ENCODE assay signal across 9 mouse cellular contexts in genomic region chr14:58073936-58074335, GRCm38 (mm10). TPM values are rescaled to one million over a fixed set of nuclear protein-coding genes. Genes with fewer than 3 reads are reported as not detected.
A peak's percentile ranks its signal among the peaks of the same experiment; 100 is the strongest.
DNase-seq lines count a peak whose midpoint lies in the region; ATAC-seq and TF ChIP-seq lines count a peak whose summit lies in the region.
"Had no signal": no experiment of that assay in that cellular context is flagged by ENCODE, and none has a peak within 500 bp of the region (broad histone marks: within the 10 kb centered on the region; RNA-seq: fewer than 3 reads in every experiment).

No protein-coding gene starts in this region.

- no peak for TF ChIP-seq POLR2A in bone marrow macrophage, adult 2 months (IDR thresholded peaks at IDR 0.05; ENCODE audit: borderline replicate concordance, low read depth, low read length)

- H3K36me3 ChIP-seq in forebrain, postnatal 0 days (ENCODE audit: insufficient read depth): no peaks in the 10 kb centered on the region
- no peaks in the 10 kb centered on the region for H3K36me3 ChIP-seq in kidney, embryonic 14.5 days (ENCODE audit: control insufficient read depth, insufficient read depth, low read length)
- no peaks in the 10 kb centered on the region for H3K36me3 ChIP-seq in midbrain, embryonic 11.5 days (ENCODE audit: control insufficient read depth, insufficient read depth, low read length)

- peaks cover 39% of the 10 kb centered on the region for H3K27me3 ChIP-seq in forebrain, postnatal 0 days (ENCODE audit: insufficient read depth, low read length)
- peaks cover 59% of the 10 kb centered on the region for H3K27me3 ChIP-seq in kidney, embryonic 14.5 days (ENCODE audit: control insufficient read depth, insufficient read depth, low read length)
- H3K27me3 ChIP-seq in midbrain, embryonic 11.5 days (ENCODE audit: control insufficient read depth, insufficient read depth, low read length): peaks cover 80% of the 10 kb centered on the region

- H3K4me2 ChIP-seq in forebrain, postnatal 0 days (ENCODE audit: low read depth): peak overlapping the region; percentile 96
- H3K4me2 ChIP-seq in kidney, embryonic 14.5 days (replicated peaks; ENCODE audit: low read depth, low read length): peak overlapping the region; percentile 95
- peak overlapping the region; percentile 32 for H3K4me2 ChIP-seq in midbrain, embryonic 11.5 days

- peak in 1 of 2 experiments; percentile 10 for DNase-seq in layer of hippocampus, adult 2 months (ENCODE audit: low spot score in 2 of 2)
- no peak for DNase-seq in layer of hippocampus, adult 11-12 months (ENCODE audit: low spot score)
- DNase-seq in forebrain, postnatal 0 days: peak; percentile 17
- peak; percentile 95 for DNase-seq in midbrain, embryonic 11.5 days (ENCODE audit: low spot score, missing footprints)
- DNase-seq in gastrocnemius, postnatal 4 days (ENCODE audit: low spot score in 2 of 2): no peak

- ATAC-seq in forebrain, postnatal 0 days: no peak
- ATAC-seq in kidney, embryonic 14.5 days (ENCODE audit: low FRiP score, low TSS enrichment): no peak
- ATAC-seq in midbrain, embryonic 11.5 days (ENCODE audit: low FRiP score): no peak
- ATAC-seq in erythroid progenitor cell, adult 5-6 weeks (replicated peaks; ENCODE audit: low FRiP score, poor library complexity, severe bottlenecking): no peak

- 2% methylated on average over 20 of the region's 20 CpGs for WGBS in forebrain, postnatal 0 days
- WGBS in kidney, embryonic 14.5 days: 1% methylated on average over 20 of the region's 20 CpGs
- WGBS in midbrain, embryonic 11.5 days: under 1% methylated on average over 20 of the region's 20 CpGs

- no peak overlapping the region for H3K9ac ChIP-seq in forebrain, postnatal 0 days
- peak overlapping the region; percentile 63 for H3K9ac ChIP-seq in kidney, embryonic 14.5 days (ENCODE audit: low read depth, low read length)
- no peak overlapping the region for H3K9ac ChIP-seq in midbrain, embryonic 11.5 days (ENCODE audit: low read length)

- peak overlapping the region; percentile 78 for H3K4me3 ChIP-seq in layer of hippocampus, adult 2 months
- peak overlapping the region; percentile 27 for H3K4me3 ChIP-seq in bone marrow macrophage, adult 2 months (ENCODE audit: insufficient read depth, low read length)
- H3K4me3 ChIP-seq in forebrain, postnatal 0 days (ENCODE audit: low read depth, low read length): peak overlapping the region; percentile 63
- peak overlapping the region; percentile 54 for H3K4me3 ChIP-seq in kidney, embryonic 14.5 days (ENCODE audit: low read length)
- H3K4me3 ChIP-seq in midbrain, embryonic 11.5 days (ENCODE audit: low read depth, low read length): peak overlapping the region; percentile 55

- H3K9me3 ChIP-seq in forebrain, postnatal 0 days (ENCODE audit: low read length): no peaks in the 10 kb centered on the region
- H3K9me3 ChIP-seq in kidney, embryonic 14.5 days (ENCODE audit: control insufficient read depth, low read length): no peaks in the 10 kb centered on the region
- H3K9me3 ChIP-seq in midbrain, embryonic 11.5 days (ENCODE audit: control insufficient read depth, low read length): no peaks in the 10 kb centered on the region

- no peak for TF ChIP-seq CTCF in layer of hippocampus, adult 2 months (conservative IDR thresholded peaks at IDR 0.05)
- no peak for TF ChIP-seq CTCF in bone marrow macrophage, adult 2 months (IDR thresholded peaks at IDR 0.05; ENCODE audit: low read depth, low read length)
- TF ChIP-seq CTCF in forebrain, postnatal 0 days (IDR thresholded peaks at IDR 0.05; ENCODE audit: low read depth): no peak

- H3K27ac ChIP-seq in layer of hippocampus, adult 2 months: 0 out of 2 replicates have a peak overlapping the region, but pooled peaks have one; percentile 23
- no peak overlapping the region for H3K27ac ChIP-seq in bone marrow macrophage, adult 2 months (ENCODE audit: insufficient read depth, low read depth, low read length)
- H3K27ac ChIP-seq in forebrain, postnatal 0 days (ENCODE audit: low read depth, low read length): no peak overlapping the region
- H3K27ac ChIP-seq in kidney, embryonic 14.5 days (ENCODE audit: low read depth, low read length): no peak overlapping the region
- H3K27ac ChIP-seq in midbrain, embryonic 11.5 days (ENCODE audit: low read depth, low read length): no peak overlapping the region

- H3K4me1 ChIP-seq in bone marrow macrophage, adult 2 months (ENCODE audit: control insufficient read depth, insufficient read depth, low read length): peaks cover 3% of the 10 kb centered on the region; the same call in 1 of the 2 replicates
- H3K4me1 ChIP-seq in forebrain, postnatal 0 days (ENCODE audit: insufficient read depth): peaks cover 11% of the 10 kb centered on the region
- peaks cover 10% of the 10 kb centered on the region; the same call in 1 of the 2 replicates for H3K4me1 ChIP-seq in kidney, embryonic 14.5 days (ENCODE audit: control insufficient read depth, insufficient read depth, low read length)
- H3K4me1 ChIP-seq in midbrain, embryonic 11.5 days (ENCODE audit: control insufficient read depth, insufficient read depth, low read length): peaks cover 16% of the 10 kb centered on the region

RNA-seq across cellular contexts. Expression of gene Fgf9, which starts 3.6 kb away (rescaled TPM):
- total RNA-seq in layer of hippocampus, adult 2 months (2021): 10 to 100 TPM; 16.3 to 17.1 TPM
- polyA plus RNA-seq in bone marrow macrophage, adult 2 months (2012; ENCODE audit: insufficient read depth, insufficient read length, missing spikeins): not detected in 2 replicates
- 6.9 and 14.8 TPM in 2 replicates for total RNA-seq in forebrain, postnatal 0 days (2014; rRNA removed)
- polyA plus RNA-seq in forebrain, postnatal 0 days (2015; fragmentation: Nextera tagmentation; extraction: Ambion mirVana): 9.6 and 16.4 TPM in 2 replicates
- polyA plus RNA-seq in kidney, embryonic 14.5 days (2014; fragmentation: Nextera tagmentation; extraction: Ambion mirVana): 7.1 and 8.5 TPM in 2 replicates
- polyA plus RNA-seq in midbrain, embryonic 11.5 days (2014; fragmentation: Nextera tagmentation; extraction: Ambion mirVana): 1.8 and 2.0 TPM in 2 replicates
- 1 to 10 TPM; 4.6 to 5.0 TPM for total RNA-seq in gastrocnemius, postnatal 4 days (2021)
- total RNA-seq in erythroid progenitor cell, adult 5-6 weeks (2015; ENCODE audit: low replicate concordance): not detected in 2 replicates
- total RNA-seq in erythroid progenitor cell, adult 5-6 weeks (2017; ENCODE audit: low replicate concordance): not detected in 2 replicates
- total RNA-seq: hematopoietic stem cell, adult 5-6 weeks had no signal

Comparison
In these comparisons a context has a peak if more than half of its experiments do, and no peak if none do; other contexts are left out.
1. DNase-seq: peak in forebrain, postnatal 0 days (single experiment) and midbrain, embryonic 11.5 days (single experiment); none in layer of hippocampus, adult 11-12 months (single experiment) and gastrocnemius, postnatal 4 days (0 of 2).
2. H3K4me3 ChIP-seq: peak in every context shown above with its lines; median percentile 78 in layer of hippocampus, adult 2 months; 63 in forebrain, postnatal 0 days; 55 in midbrain, embryonic 11.5 days; 54 in kidney, embryonic 14.5 days; 27 in bone marrow macrophage, adult 2 months.
3. H3K4me2 ChIP-seq: peak in every context shown above with its lines; median percentile 96 in forebrain, postnatal 0 days; 95 in kidney, embryonic 14.5 days; 32 in midbrain, embryonic 11.5 days.